Mouse (Mus musculus): Measurements from ENCODE around the gene Trappc10.
"Not testable (repeated sequence)": the region's sequence is repeated elsewhere in the genome, so short reads cannot be mapped to it uniquely, and the experiment has no call there.

The Trappc10 gene

GRCm38 (mm10) chr10:78211311-78211710 lies 33.1 kb downstream of the Trappc10 start:
- no peak for DNase-seq (ENCODE audit: low spot score in 2 of 2)

GRCm38 (mm10) chr10:78201182-78201581 lies 43.3 kb downstream of the Trappc10 start:
- no peak for DNase-seq (ENCODE audit: low spot score in 2 of 2)

- DNase-seq (ENCODE audit: low spot score in 2 of 2) = no peak
Measured at GRCm38 (mm10) chr10:78192933-78193332, 51.5 kb downstream of the Trappc10 start.

- not testable (repeated sequence) for DNase-seq (ENCODE audit: low spot score in 2 of 2)
Measured at GRCm38 (mm10) chr10:78186076-78186475, 58.4 kb downstream of the Trappc10 start.

GRCm38 (mm10) chr10:78185381-78185725 lies 59.1 kb downstream of the Trappc10 start:
- DNase-seq (ENCODE audit: low spot score in 2 of 2) = no peak

- DNase-seq (ENCODE audit: low spot score in 2 of 2) = peak; percentile 93 to 94
Measured at GRCm38 (mm10) chr10:78184531-78185380, 59.7 kb downstream of the Trappc10 start, which contains the start of gene Pwp2. TSS of gene Pwp2 (minus strand) at chr10:78185149.

GRCm38 (mm10) chr10:78183577-78183976 lies 60.9 kb downstream of the Trappc10 start:
- no peak for DNase-seq (ENCODE audit: low spot score in 2 of 2)

- no peak for DNase-seq (ENCODE audit: low spot score in 2 of 2)
Measured at GRCm38 (mm10) chr10:78182321-78182720, 62.1 kb downstream of the Trappc10 start.

GRCm38 (mm10) chr10:78174474-78174873 lies 70.0 kb downstream of the Trappc10 start:
- no peak for DNase-seq (ENCODE audit: low spot score in 2 of 2)

- DNase-seq (ENCODE audit: low spot score in 2 of 2) = no peak
Measured at GRCm38 (mm10) chr10:78171581-78171980, 72.9 kb downstream of the Trappc10 start.

GRCm38 (mm10) chr10:78171057-78171456 lies 73.4 kb downstream of the Trappc10 start:
- no peak for DNase-seq (ENCODE audit: low spot score in 2 of 2)

GRCm38 (mm10) chr10:78170445-78170844 lies 74.0 kb downstream of the Trappc10 start:
- DNase-seq (ENCODE audit: low spot score in 2 of 2) = no peak

- DNase-seq (ENCODE audit: low spot score in 2 of 2) = peak; percentile 99 to 100
Measured at GRCm38 (mm10) chr10:78169281-78170042, 75.0 kb downstream of the Trappc10 start, which contains the start of gene D10Jhu81e. TSS of gene D10Jhu81e (minus strand) at chr10:78169782.

GRCm38 (mm10) chr10:78168792-78169191 lies 75.6 kb downstream of the Trappc10 start:
- DNase-seq (ENCODE audit: low spot score in 2 of 2) = no peak

GRCm38 (mm10) chr10:78167775-78168174 lies 76.7 kb downstream of the Trappc10 start:
- DNase-seq (ENCODE audit: low spot score in 2 of 2) = no peak

GRCm38 (mm10) chr10:78167333-78167732 lies 77.1 kb downstream of the Trappc10 start:
- no peak for DNase-seq (ENCODE audit: low spot score in 2 of 2)

- no peak for DNase-seq (ENCODE audit: low spot score in 2 of 2)
Measured at GRCm38 (mm10) chr10:78165256-78166005, 79.0 kb downstream of the Trappc10 start.

GRCm38 (mm10) chr10:78164786-78165185 lies 79.7 kb downstream of the Trappc10 start:
- no peak for DNase-seq (ENCODE audit: low spot score in 2 of 2)

GRCm38 (mm10) chr10:78163923-78164322 lies 80.5 kb downstream of the Trappc10 start:
- DNase-seq (ENCODE audit: low spot score in 2 of 2) = peak in 1 of 2 experiments; percentile 72

- DNase-seq (ENCODE audit: low spot score in 2 of 2) = no peak
Measured at GRCm38 (mm10) chr10:78163241-78163640, 81.2 kb downstream of the Trappc10 start.

- no peak for DNase-seq (ENCODE audit: low spot score in 2 of 2)
Measured at GRCm38 (mm10) chr10:78162646-78163045, 81.8 kb downstream of the Trappc10 start.

GRCm38 (mm10) chr10:78161096-78161495 lies 83.3 kb downstream of the Trappc10 start:
- DNase-seq (ENCODE audit: low spot score in 2 of 2) = no peak

Data from right cerebral cortex, postnatal 10 days (tissue).